Mouse (Mus musculus): ENCODE measurements at regions not wholly inside any gene's neighbourhood (a gene's known extent, or its start where the extent isn't known, plus 50 kb on each side); places are given as distances from the start of the nearest gene placed in this dataset.

DNA sequence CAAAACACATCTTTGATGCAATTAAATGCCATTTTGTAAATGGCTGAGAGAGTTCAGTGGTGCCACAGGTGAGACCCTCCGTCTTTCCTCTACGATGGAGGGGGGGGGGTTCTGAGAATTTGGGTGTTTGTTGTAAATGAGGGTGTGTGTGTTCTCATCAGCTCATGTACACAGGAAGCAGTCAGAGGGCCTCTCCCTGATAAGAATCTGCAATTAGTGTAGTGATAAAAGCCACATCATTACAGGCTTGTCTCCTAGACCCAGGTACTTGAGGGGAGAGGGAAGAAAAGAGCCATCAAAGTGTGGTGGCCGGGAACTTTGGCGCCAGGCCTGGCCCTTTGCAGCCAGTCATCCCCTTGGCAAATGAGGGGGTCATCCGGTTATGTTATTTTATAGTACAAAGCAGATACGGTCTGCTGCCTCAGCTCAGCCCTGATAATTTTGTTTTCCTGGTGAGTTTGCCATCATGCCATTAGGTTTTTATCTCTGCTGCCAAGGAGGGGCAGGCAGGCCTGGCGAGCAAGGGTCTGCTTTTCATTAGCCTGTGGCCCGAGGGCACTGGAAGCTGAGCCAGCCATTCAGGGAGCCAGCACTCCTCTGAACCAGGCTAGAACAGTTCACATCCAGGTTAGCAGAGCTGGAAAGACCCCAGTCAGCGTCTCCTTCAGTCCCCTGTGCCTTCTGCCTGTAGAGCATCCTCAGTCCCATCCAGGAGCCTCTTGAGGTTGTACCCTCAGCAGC is 59.7 kb downstream of the H2al1j start:
- Histone ChIP-seq H3K9ac (no peak overlapping the region), H3K27me3 (replicated peaks) (no peaks in the 10 kb centered on the region), H3K36me3 (no peaks in the 10 kb centered on the region), H3K4me2 (replicated peaks) (no peak overlapping the region), H3K9me3 (no peaks in the 10 kb centered on the region), H3K27ac (no peak overlapping the region), H3K4me3 (no peak overlapping the region), H3K4me1 (no peaks in the 10 kb centered on the region)
- no peak for ATAC-seq (ENCODE audit: low FRiP score, low read depth)
- 73% methylated on average over 9 of the region's 9 CpGs for WGBS

DNA sequence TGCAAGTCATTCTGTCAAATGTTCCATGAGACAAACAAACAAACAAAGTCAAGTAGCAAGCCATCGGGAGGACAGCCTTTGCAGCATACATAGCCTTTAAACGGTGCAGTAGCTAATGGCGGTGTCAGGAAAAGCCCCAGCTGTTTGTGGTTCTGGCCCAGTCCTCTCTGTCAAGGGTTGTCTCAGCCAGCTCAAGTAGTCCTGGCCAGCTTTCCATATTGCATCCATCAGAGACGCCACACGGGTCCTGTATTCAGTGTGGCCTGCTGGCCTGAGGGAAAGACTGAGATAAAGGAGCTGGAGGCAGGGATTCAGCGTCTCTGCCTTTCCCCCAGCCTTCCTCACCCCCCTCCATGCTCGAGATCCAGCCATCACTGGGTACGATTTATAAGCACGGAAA is 61.2 kb downstream of the H2al1j start:
- no peaks in the 10 kb centered on the region for H3K9me3 ChIP-seq
- H3K27ac ChIP-seq = no peak overlapping the region
- H3K4me2 ChIP-seq (replicated peaks) = no peak overlapping the region
- H3K27me3 ChIP-seq (replicated peaks) = no peaks in the 10 kb centered on the region
- no peaks in the 10 kb centered on the region for H3K36me3 ChIP-seq
- no peak for ATAC-seq (ENCODE audit: low FRiP score, low read depth)
- H3K4me1 ChIP-seq = no peaks in the 10 kb centered on the region
- H3K4me3 ChIP-seq = no peak overlapping the region
- no peak overlapping the region for H3K9ac ChIP-seq
- WGBS = 80% methylated on average over 9 of the region's 9 CpGs

DNA sequence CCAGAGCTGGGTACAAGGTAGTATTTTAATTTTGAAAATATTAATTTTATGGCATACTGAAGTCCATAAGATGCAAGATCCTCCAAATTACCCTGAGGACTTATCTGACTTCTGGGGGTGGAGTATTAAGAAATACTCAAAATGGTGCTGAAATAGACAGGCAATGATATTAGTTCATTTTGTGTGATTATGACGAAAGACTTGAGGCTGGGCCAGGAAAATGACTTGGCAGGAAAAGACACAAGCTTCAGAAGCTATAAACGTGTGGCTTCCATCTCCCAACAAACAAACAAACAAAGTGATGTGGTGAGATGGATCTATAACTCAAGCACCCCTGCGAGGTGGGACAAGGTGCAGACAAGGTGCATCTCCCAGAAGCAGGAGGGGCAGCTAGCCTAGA is 72.8 kb downstream of the H2al1j start:
- no peaks in the 10 kb centered on the region for H3K4me1 ChIP-seq

DNA sequence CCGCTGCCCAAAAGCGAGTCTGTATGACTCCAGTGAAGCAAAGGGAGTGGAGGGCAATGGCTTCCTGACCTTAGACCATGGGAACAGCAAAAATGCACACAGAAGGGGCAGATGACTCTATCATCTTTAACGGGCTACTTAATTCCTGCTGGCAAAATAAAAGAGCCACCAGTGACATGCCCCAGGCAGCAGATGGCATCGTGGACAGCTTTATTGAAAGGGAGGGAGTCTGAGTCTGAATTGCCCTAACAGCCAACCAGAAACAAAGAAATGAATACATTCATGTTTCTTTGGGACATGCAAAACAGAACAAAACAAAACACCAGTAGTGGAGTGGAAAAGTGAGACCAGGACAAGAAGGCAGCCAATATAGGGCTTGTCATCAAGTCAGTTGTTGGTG is 76.7 kb downstream of the H2al1j start:
- H3K9ac ChIP-seq = no peak overlapping the region
- no peak for ATAC-seq (ENCODE audit: low FRiP score, low read depth)
- H3K4me2 ChIP-seq (replicated peaks) = no peak overlapping the region
- H3K4me1 ChIP-seq = no peaks in the 10 kb centered on the region
- H3K27me3 ChIP-seq (replicated peaks) = no peaks in the 10 kb centered on the region
- no peaks in the 10 kb centered on the region for H3K36me3 ChIP-seq
- no peak overlapping the region for H3K4me3 ChIP-seq
- WGBS = 60% methylated on average over 4 of the region's 4 CpGs
- no peaks in the 10 kb centered on the region for H3K9me3 ChIP-seq
- H3K27ac ChIP-seq = no peak overlapping the region

More for the DNA sequence above, 72.8 kb downstream of the H2al1j start:
- Histone ChIP-seq H3K4me3 (no peak overlapping the region), H3K9ac (no peak overlapping the region), H3K4me2 (replicated peaks) (no peak overlapping the region), H3K27ac (no peak overlapping the region), H3K36me3 (no peaks in the 10 kb centered on the region), H3K9me3 (no peaks in the 10 kb centered on the region), H3K27me3 (replicated peaks) (no peaks in the 10 kb centered on the region)
- no peak for ATAC-seq (ENCODE audit: low FRiP score, low read depth)
- 85% methylated on average over 3 of the region's 3 CpGs for WGBS

DNA sequence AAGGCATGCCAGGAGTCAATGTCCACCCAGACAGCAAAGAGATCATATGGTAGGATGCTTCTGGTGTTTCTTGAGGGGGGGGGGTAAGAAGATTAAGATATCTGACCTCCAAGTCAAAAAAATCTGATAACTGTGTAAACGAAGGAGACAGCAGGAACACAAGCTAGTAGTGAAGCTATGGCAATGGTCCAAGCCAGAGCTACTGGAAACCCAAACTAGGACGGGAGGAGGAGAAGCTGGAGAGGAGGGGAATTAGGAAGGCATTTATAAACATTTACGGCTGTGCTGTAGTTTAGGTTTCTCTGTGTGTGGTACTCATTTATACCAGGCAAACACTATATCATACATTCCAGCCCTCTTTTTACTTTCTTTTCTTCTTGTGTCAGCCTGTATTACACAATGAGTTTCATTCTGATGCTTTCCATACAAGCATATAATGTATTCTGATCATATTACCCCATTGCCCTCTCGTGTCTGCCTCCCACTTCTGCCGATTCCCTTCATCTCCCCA is 84.7 kb downstream of the H2al1j start:
- Histone ChIP-seq H3K4me2 (replicated peaks) (no peak overlapping the region), H3K9ac (no peak overlapping the region), H3K27ac (no peak overlapping the region), H3K9me3 (no peaks in the 10 kb centered on the region), H3K4me3 (no peak overlapping the region), H3K4me1 (peaks cover 2% of the 10 kb centered on the region; the same call in 1 of the 2 replicates), H3K27me3 (replicated peaks) (no peaks in the 10 kb centered on the region), H3K36me3 (no peaks in the 10 kb centered on the region)
- no peak for ATAC-seq (ENCODE audit: low FRiP score, low read depth)
- WGBS = 73% methylated on average over 5 of the region's 5 CpGs

DNA sequence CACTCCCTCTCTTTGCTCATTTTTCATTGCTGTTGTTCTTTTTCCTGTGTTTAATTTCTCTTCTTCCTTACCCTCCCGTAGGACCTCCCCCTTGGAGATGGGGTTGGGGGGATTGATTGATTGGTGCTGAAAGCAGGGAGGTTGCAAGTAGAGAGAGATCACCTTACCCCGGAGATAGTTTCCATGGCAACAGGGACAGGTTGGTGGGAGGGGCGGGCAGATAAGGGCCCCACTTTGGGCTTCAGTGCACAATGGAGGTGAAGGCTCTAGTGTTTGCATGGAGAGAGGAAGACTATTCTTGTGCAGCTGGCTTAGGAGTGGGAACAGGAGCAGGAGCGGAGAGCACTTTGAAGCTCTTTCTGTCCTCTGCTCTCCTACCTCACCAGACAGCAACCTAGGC is 88.0 kb downstream of the H2al1j start:
- no peaks in the 10 kb centered on the region for H3K9me3 ChIP-seq
- peaks cover 7% of the 10 kb centered on the region; the same call in 1 of the 2 replicates for H3K4me1 ChIP-seq
- no peak overlapping the region for H3K4me2 ChIP-seq (replicated peaks)
- ATAC-seq (ENCODE audit: low FRiP score, low read depth) = no peak
- 27% methylated on average over 4 of the region's 4 CpGs for WGBS
- H3K4me3 ChIP-seq = no peak overlapping the region
- no peak overlapping the region for H3K9ac ChIP-seq
- no peak overlapping the region for H3K27ac ChIP-seq
- H3K36me3 ChIP-seq = no peaks in the 10 kb centered on the region
- H3K27me3 ChIP-seq (replicated peaks) = no peaks in the 10 kb centered on the region

DNA sequence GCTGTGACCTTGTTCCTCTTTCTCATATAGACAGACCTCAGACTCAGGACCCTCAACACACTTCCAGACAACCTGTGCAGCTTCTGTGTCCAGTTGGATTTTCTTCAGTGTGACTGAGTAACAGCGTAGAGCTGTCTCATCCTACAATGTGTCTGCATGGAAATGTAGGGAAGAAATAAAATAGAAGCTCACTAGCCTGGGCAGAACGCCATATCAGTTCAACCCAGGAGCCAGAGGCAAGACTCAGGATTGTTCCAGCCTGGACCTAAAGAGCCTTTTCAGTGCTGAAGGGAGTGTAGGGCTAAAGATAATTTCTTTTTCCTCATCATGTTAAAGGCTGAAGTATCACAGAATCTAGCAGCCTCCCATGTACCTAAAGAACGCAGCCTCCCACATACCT is 88.9 kb downstream of the H2al1j start:
- H3K4me2 ChIP-seq (replicated peaks) = no peak overlapping the region
- H3K36me3 ChIP-seq = no peaks in the 10 kb centered on the region
- WGBS = 87% methylated on average over 3 of the region's 3 CpGs
- no peaks in the 10 kb centered on the region for H3K9me3 ChIP-seq
- no peak for ATAC-seq (ENCODE audit: low FRiP score, low read depth)
- H3K9ac ChIP-seq = no peak overlapping the region
- no peak overlapping the region for H3K27ac ChIP-seq
- H3K27me3 ChIP-seq (replicated peaks) = no peaks in the 10 kb centered on the region
- no peak overlapping the region for H3K4me3 ChIP-seq
- peaks cover 7% of the 10 kb centered on the region; the same call in 1 of the 2 replicates for H3K4me1 ChIP-seq

DNA sequence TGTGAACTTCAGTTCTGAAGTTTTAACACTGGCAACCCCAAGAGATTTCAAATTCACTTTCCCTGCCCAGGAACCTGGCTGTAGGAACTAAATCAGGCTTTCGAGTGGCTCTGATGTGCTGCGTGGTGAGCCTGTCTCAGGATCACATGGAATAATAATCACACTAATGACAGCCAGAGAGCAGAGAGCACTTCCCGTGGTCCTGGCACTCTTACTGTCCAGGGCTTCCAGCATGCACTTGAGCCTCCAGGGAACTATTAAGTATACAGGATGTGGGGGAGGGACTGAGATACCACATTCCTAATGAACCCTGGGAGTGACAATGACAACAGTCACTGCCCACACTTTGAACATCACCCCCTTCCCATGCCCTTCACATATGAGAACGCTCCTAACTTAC is 90.2 kb downstream of the H2al1j start:
- Histone ChIP-seq H3K4me1 (peaks cover 7% of the 10 kb centered on the region; the same call in 1 of the 2 replicates), H3K9ac (no peak overlapping the region), H3K9me3 (no peaks in the 10 kb centered on the region), H3K4me2 (replicated peaks) (no peak overlapping the region), H3K27me3 (replicated peaks) (no peaks in the 10 kb centered on the region), H3K4me3 (no peak overlapping the region), H3K27ac (no peak overlapping the region), H3K36me3 (no peaks in the 10 kb centered on the region)
- ATAC-seq (ENCODE audit: low FRiP score, low read depth) = no peak
- 61% methylated on average over 4 of the region's 4 CpGs for WGBS

DNA sequence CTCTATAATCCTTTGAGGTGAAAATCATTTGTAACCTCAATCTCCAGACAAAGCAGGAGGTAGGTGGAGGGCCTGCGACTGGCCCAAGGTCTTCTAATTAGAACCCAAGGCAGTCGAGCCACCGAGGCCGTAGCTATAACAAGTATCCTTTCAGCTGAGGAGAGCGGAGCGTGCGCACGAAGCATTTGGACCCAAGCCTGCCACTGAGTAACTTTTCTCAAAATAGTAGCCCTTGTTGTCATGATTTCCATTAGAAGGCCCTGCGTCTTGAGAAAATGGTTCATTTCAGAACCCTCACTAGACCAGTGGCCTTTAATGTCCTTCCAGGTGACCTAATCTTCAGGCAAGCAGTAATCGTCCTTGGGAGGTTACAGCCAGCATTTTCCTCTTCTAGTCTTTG is 90.6 kb downstream of the H2al1j start:
- Histone ChIP-seq H3K36me3 (no peaks in the 10 kb centered on the region), H3K9me3 (no peaks in the 10 kb centered on the region), H3K4me1 (peaks cover 7% of the 10 kb centered on the region; the same call in 1 of the 2 replicates), H3K4me2 (replicated peaks) (no peak overlapping the region), H3K9ac (no peak overlapping the region), H3K27me3 (replicated peaks) (no peaks in the 10 kb centered on the region), H3K27ac (no peak overlapping the region), H3K4me3 (no peak overlapping the region)
- no peak for ATAC-seq (ENCODE audit: low FRiP score, low read depth)
- 88% methylated on average over 10 of the region's 10 CpGs for WGBS

DNA sequence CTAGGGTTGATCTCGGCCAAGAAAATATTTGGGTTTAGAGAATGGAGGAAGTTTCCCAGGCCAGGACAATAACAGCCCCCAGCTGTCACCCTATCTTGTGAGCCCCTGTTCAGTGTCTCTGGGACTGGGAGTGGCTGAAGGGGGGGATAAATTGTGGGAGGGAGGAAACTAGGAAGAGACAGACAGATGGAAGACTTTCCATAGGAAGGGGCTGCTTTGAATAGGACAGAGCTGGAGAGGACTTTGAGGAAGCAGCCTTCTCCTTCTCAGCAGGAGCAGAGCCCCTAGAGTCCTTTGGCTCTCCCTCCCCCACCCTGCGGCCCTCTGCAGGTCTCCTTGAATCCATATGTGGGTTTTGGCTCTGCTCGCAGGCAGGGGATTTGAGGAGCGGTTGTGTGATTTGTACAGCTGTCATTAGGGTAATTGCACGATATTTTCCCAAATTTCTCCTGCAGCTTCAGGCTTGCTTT is 91.6 kb downstream of the H2al1j start:
- no peak for ATAC-seq (ENCODE audit: low FRiP score, low read depth)
- no peaks in the 10 kb centered on the region for H3K36me3 ChIP-seq
- no peaks in the 10 kb centered on the region for H3K27me3 ChIP-seq (replicated peaks)
- H3K4me2 ChIP-seq (replicated peaks) = no peak overlapping the region
- peaks cover 7% of the 10 kb centered on the region; the same call in 1 of the 2 replicates for H3K4me1 ChIP-seq
- H3K27ac ChIP-seq = no peak overlapping the region
- 39% methylated on average over 5 of the region's 5 CpGs for WGBS
- H3K9ac ChIP-seq = no peak overlapping the region
- H3K9me3 ChIP-seq = no peaks in the 10 kb centered on the region
- H3K4me3 ChIP-seq = no peak overlapping the region

DNA sequence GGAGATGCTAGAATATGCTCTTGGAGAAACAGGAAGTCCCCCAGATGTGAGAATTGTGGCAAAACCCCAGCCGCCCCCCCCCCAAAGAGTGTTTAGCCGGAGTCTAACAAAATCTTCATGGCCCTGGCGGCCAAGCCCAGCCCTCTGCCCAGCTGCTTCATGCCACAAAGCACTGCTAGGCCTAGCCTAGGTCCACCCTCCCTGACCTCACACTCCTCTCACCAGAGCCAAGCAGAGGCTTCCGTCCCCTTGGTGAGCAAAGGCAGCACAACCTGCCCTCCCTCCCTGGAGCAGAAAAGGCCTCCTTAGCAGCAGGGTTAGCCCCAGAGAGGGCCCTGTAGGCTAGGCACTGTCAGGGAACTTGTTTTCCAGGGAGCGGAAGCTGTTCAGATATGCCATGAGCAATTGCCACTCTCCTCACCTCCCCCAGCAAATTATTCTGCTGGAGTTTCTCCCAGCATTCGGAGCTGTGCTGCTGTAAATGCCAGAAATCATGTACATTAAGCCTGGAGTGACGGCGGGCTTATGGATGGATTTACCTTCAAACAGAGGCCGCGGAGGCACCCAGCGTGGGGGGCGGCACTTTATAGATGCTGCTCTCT is 104.9 kb downstream of the H2al1j start:
- Histone ChIP-seq H3K4me3 (no peak overlapping the region), H3K36me3 (no peaks in the 10 kb centered on the region), H3K4me2 (replicated peaks) (no peak overlapping the region), H3K27ac (no peak overlapping the region), H3K27me3 (replicated peaks) (no peaks in the 10 kb centered on the region; the same call in 1 of the 2 replicates), H3K9me3 (no peaks in the 10 kb centered on the region), H3K4me1 (no peaks in the 10 kb centered on the region; the same call in none of the 2 replicates), H3K9ac (no peak overlapping the region)
- ATAC-seq (ENCODE audit: low FRiP score, low read depth) = no peak
- WGBS = 66% methylated on average over 12 of the region's 12 CpGs

DNA sequence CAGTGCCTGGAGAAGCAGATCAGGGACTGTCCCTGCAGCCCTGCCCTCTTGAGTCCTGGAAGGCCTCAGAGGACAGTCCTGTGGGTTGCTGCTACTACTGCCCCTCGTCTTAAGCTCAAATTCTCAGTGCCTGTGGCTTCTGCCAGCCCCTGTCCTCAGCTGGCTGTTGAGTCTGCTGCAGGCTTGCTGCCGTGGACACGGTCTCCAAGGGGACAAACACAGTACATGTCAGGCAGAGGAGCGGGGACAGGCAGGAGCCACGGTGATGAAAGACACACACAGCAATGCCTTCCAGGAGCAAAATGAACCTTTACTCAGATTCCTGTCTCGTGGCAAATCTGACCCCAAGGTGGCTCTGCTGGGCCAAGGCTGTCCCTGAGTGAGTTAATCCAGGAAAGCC is 107.7 kb downstream of the H2al1j start:
- no peak overlapping the region for H3K9ac ChIP-seq
- no peaks in the 10 kb centered on the region for H3K9me3 ChIP-seq
- no peak for ATAC-seq (ENCODE audit: low FRiP score, low read depth)
- H3K27me3 ChIP-seq (replicated peaks) = no peaks in the 10 kb centered on the region; the same call in 1 of the 2 replicates
- no peaks in the 10 kb centered on the region; the same call in none of the 2 replicates for H3K4me1 ChIP-seq
- H3K36me3 ChIP-seq = no peaks in the 10 kb centered on the region
- no peak overlapping the region for H3K27ac ChIP-seq
- H3K4me2 ChIP-seq (replicated peaks) = no peak overlapping the region
- 44% methylated on average over 6 of the region's 6 CpGs for WGBS
- no peak overlapping the region for H3K4me3 ChIP-seq

Data from neural tube, embryonic 12.5 days (tissue).